Mouse (Mus musculus): ENCODE data around the gene Myh9. TPM values are rescaled to one million over a fixed set of nuclear protein-coding genes. Genes with fewer than 3 reads are reported as not detected.
A peak's percentile ranks its signal among the peaks of the same experiment; 100 is the strongest.

Myh9 gene
- 100 to 1,000 TPM; 122 to 124 TPM for total RNA-seq (2021)

DNA sequence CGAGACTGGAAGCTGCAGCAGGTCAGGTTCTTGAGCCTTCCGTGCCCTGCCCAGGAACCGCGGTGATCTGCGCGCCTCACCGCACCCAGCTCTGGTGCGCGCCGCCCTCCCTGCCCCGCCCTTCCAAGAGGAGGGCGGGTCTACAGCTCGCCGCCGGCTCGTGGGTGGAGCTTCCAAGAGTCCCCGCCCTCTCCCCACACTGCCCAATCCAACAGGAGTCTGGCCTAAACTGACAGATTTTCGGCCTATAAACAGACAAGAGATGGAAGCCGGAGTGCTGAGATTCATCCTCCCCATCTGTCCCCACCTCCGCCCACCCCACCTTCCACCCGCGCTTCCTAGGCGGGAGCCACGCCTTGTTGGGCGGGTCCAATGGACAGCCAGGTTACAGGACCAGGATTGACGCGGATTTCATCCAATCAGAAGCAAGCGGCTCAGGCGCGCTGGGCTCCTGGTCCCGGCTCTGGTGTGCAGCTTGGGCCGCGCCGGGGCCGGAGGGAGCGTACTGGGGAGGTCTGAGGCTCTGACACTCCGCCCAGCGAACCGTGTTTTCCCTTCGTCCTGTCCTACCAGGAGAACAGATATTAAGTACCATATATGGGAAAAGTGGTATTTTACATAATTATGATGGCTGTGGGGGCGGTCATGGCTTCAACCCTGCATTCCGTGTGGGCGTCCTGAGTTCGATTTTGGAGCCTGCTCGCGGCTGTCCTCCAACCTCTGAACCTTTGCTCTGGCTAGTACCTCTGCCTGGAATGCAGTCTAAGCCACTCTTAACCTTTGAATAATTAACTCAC, at the start of gene Myh9:
TSS of gene Myh9 (minus strand) at position 129 of the 797 bp plus-strand sequence.
- peak; percentile 99 for DNase-seq (ENCODE audit: low spot score)
- intact Hi-C loops (cut with DNase I): loop anchor here (5.0 kb wide), 1 partner anchor 75 kb away; no protein-coding TSS in a partner anchor

DNA sequence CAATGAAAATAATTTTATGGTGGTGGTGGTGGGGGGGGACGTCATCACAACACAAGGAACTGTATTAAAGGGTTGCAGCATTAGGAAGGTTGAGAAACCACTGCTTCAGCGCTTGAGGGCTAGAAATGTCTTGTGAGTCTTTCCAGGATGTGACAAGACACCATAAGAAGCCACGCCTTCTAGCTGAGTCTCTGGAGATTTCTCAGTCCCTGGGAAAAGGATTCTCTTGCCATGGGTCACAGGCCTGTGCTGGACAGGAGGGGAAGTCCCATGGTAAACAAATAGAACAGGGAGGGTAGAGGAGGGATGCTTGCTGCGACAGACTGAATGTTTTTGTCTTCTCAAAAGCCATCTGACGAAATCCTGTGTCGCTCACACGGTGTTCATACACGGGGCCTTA, 49.8 kb upstream of the Myh9 start:
- intact Hi-C loops (cut with DNase I): no loop called here
- DNase-seq (ENCODE audit: low spot score): no peak

DNA sequence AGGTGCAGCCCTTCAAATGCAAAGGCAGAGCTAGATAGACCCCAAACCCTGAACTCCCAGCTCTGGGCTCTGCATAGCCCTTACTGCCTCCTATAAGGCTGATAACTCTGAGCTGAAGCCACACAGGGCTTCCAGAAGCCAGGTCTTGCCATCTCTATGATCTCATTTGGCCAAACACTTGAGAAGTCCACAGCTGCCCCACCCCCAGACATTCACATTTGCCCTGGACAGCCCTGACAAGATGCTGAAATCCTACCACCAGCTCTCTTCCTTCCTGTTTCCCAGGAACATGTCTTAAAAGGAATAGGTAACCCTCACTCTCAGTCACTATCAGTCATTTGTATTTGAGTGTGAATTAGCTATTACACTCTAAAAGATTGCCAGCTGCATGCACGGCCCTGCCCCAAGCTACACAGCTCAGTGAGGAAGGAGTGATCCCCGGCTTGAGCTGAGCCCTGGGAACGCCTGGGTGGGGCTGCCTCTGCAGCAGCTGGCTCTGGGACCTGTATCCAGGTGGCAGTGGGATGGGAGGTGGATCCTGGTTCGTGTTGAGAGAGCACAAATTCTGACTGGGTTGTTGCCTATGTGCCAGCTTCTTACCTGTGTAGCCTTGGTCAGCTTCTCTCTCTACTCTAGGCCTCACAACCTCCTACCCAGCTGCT, 47.9 kb upstream of the Myh9 start:
- intact Hi-C loops (cut with DNase I): no loop called here

DNA sequence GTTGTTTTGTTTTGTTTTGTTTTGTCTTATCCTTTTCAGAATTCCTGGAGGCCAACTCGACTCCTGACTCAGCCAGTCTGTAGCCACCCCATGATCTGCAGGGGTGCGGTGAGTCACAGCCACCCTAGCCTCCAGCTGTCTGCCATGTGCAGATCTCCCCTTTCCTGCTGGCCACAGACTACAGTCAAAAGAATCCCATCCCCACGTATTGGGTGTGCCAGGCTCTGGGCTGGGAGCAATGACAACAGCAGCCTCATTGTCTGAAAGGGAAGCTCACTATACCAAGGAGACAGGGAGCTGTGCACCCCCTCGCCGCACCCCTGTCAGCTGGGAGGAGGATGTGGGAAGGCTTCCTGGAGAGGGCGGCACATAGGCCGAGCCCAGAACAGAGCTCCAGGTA, 46.3 kb upstream of the Myh9 start:
- DNase-seq (ENCODE audit: low spot score): no peak
- intact Hi-C loops (cut with DNase I): no loop called here

More for the DNA sequence above, 47.9 kb upstream of the Myh9 start:
- no peak for DNase-seq (ENCODE audit: low spot score)

DNA sequence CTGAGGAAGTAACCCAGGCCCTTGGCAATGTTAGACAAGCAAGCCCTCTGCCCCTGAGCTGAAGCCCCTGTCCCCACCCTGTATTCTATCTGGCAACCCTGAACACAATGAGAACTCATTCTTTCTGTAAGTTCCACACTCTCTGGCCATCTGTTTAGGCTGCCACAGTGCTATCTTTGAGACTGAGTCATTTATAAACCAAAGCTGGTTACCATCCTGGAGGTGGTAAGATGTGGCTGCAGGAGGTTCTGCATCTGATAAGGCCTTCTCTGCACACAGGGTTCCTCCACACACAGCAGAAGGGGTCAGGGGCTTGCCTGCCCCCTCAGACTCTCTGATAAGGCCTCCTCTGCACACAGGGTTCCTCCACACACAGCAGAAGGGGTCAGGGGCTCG, 45.1 kb upstream of the Myh9 start:
- intact Hi-C loops (cut with DNase I): no loop called here
- no peak for DNase-seq (ENCODE audit: low spot score)

DNA sequence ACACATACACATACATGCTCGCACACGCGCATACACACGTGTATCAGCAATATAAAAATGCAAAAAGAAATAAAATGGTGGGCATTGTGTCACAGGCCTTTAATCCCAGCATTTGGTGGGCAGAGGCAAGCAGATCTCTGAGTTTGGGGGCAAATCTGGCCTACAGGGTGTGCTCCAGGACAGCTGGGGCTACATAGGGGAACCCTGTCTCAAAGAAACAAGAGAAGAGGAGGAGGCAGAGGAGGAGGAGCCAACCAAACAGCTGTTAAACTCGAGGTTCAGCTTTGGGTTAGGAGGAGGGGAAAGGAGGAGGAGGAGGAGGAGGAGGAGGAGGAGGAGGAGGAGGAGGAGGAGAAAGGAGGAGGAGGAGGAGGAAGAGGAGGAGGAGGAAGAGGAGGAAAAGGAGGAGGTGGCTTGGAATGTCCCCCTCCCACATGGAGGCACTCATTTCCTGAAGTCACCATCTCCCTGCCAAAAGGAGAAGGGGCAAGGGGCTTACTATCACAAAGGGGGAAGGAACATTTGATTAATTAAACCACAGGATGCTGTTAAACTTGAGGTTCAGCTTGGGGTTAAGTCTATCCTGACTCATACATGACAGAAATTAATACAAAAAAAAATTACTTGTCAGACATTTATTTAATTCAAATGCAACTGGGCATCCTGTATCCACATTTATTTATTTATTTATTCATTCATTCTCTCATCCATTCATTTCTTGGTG, 44.6 kb upstream of the Myh9 start:
- DNase-seq (ENCODE audit: low spot score): no peak
- intact Hi-C loops (cut with DNase I): no loop called here

DNA sequence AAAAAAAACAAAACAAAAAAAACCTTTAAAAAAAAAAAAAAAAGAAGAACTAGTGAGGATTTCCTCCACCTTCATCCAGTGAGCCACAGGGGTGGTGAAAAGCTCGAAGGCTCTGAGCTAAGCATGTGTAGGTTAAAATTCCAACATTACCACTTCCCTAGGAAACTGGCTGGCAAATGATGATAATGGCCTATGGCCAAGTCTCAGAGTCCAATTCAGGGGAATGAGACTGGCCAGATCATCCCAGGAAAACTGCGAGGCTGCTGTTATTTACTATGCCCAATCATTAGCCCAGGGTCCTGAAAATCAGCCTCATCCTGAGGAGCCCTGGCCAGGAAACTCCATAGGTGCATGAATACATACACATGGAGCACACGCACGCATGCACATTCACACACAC, 44.0 kb upstream of the Myh9 start:
- intact Hi-C loops (cut with DNase I): no loop called here
- no peak for DNase-seq (ENCODE audit: low spot score)

DNA sequence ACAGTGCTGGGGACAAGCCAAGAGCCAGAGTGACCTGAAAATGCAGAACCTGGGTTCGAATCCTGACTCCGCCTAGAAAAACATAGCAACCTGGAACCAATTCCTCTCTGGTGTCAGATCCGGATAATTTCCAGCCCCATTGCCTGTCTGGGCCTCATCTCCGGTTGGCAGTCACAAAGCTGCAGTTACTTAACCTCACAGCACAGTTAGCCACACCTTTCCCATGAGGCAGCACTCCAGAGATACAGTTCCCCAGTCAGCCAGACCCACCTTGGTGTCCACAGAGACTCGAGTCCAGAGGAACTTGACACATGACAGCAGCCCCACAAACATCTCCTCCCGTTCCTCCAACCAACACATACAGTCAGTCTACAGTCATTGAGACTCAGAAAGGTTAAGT, 43.2 kb upstream of the Myh9 start:
- no peak for DNase-seq (ENCODE audit: low spot score)

DNA sequence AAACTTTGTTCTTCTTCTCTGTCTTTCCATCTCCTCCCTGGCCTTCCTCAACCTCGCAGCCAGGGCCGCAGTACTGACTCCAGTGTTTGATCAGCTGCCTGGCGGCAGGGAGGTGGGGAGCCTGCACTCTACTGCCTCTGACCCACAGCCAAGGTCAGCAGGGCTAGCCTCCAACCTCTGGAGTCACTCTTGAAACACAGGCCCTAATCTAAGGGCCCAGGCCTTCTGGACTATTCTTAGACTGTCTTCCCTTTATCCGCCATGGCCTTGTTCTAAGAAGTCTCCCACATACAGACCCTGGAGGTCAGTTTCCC, 41.7 kb upstream of the Myh9 start:
- DNase-seq (ENCODE audit: low spot score): no peak
- intact Hi-C loops (cut with DNase I): no loop called here

More for the DNA sequence above, 43.2 kb upstream of the Myh9 start:
- intact Hi-C loops (cut with DNase I): no loop called here

DNA sequence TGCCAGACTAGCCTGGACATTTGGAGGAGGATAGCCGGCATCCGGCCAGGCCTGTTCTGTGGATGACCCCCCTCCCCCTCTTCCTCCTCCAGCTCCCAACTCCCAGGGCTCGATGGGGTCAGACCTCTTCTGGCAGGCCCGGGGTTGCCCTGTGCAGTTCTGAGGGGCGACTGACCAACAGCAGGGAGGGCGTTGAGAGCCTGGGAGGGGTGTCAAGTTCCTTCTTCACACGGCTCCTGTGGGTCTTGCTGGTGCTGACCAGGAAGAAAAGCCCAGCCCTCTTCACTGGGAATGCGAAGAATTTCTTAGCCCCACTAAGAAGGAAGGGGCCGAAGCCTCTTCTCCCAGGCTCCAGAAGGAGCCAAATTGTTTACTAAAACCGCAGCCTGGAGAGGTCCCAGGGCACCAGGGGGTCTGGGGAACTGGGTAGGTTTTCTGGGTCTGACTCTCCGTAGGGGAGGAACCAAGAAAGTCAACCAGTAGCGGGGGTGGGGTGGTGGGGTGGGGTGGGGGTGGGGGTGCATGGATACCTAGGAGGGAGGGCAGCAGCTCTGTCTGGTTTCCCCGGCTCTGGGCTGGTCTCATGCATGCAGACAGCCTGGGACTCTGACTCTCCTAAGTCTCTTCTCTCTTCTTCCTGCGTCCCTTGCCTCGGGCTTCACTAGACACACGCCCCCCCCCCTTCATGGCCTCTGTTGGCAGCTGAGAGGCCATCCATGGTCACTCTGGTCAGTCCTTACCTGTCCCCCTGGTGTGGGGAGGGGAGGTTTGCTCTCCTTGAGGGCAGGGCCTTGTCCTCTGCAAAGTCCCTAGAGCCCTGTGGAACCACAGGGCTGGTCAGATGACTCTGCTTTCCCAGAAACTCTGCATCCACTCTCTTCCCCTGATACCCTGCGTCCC, 41.1 kb upstream of the Myh9 start:
- no peak for DNase-seq (ENCODE audit: low spot score)

DNA sequence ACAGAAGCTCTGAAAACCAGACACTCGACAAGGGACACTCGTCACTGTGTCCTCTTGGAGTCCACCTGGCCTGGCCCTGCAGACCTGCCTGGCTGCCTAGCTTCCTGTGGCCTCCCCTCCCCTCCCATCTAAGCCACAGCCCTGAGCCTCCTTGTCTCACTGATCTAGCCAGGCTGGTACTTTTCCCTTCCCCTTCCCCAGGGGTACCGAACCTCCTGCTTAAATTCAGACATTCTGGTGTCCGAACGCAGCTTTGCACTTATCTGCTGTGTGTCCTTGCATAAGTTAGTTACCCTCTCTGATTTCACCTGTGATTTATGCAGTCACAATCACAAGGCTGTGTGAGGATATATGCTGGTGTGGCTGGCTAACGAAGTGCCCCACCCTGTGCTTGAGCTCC, 40.3 kb upstream of the Myh9 start:
- DNase-seq (ENCODE audit: low spot score): no peak
- intact Hi-C loops (cut with DNase I): no loop called here

More for the DNA sequence above, 41.1 kb upstream of the Myh9 start:
- intact Hi-C loops (cut with DNase I): no loop called here

DNA sequence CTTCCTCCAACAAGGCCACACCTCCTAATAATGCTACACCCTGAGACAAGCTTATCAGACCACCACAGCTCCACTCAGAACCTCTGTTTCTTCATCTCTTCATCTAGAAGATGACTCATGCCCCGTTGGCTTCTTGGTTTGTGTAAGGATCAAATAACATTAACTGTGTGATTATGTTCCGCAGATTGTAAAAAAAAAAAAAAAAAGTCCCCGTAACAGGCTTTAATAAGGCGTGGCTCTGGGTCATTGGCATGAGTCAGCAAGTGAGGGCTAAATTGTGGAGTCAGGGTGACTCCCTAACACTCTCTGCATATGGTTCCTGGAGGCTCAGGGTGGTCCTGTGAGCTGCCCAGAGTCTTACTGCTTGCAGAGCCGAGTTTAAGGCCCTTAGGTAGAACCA, 39.7 kb upstream of the Myh9 start:
- intact Hi-C loops (cut with DNase I): no loop called here
- DNase-seq (ENCODE audit: low spot score): no peak

DNA sequence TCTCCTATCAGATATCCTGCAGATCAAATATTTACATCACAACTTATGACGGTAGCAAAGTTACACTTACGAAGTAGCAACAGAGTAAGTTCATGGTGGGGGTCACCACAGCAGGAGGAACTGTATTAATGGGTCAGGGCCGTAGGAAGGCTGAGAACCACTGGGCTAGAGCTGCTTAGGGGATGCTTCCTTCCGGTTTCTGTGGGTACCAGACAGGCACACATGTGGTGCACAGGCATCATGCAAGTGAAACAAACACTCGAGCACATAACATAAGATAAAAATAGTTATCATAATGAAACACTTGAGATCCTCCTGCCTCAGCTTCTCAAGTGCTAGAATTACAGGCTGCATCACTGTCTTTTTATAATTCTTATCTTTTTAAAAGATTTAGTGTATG, 38.8 kb upstream of the Myh9 start:
- intact Hi-C loops (cut with DNase I): no loop called here
- DNase-seq (ENCODE audit: low spot score): no peak

DNA sequence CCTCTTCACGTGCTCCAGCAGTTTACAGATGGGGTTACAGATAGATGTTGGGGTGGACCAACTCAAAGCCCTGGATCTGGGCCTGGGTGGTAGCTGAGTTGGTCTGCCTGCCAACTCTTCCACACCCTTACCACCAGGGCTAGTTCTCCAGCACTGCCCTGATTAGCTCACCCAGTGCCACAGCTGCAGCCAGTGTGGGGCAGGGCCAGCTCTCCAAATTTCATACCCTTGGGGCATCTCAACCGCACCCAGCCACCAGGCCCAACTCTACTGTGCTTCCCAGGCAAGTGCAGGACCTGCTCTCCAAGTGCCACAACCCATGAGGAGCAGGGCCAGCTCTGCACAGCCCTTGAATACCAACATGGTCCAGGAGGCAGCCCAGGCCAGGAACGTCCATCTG, 37.8 kb upstream of the Myh9 start:
- intact Hi-C loops (cut with DNase I): no loop called here
- DNase-seq (ENCODE audit: low spot score): no peak

DNA sequence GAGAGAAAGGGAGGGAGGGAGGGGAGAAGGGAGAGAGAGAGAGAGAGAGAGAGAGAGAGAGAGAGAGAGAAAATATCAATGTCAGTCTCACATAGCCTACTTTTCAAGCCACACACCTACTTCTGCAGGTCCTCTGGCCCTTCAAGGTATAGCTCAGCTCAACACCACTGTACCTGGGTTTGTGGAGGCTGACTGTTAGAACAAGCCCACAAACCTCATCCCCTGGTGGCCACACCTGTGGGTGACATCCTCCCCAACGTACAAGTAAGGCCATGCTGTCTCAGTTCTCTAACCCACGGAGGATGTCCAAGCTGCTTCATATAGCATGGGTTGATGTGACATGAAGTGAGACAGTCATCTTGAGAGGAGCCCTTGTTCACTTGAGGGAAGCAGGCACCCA, 35.2 kb upstream of the Myh9 start:
- no peak for DNase-seq (ENCODE audit: low spot score)
- intact Hi-C loops (cut with DNase I): no loop called here

DNA sequence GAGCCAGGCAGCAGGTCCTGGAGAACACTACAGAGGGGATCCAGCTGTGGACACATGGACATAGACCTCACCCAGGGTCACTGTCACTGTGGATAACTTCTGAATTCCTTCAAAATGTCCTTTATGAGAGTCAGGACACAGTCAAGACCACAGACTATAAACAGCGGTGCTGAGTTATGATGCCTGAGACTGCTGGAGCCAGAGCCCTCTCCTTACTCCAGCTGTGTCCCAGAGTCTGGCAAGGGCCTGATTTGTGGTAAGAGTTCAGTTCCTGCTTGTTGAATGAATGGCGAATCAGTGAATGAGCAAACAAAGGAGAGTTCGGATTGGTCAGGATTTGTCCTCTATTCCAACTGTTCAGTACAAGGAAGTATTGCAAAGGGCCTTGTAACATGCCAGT, 34.7 kb upstream of the Myh9 start:
- intact Hi-C loops (cut with DNase I): no loop called here
- no peak for DNase-seq (ENCODE audit: low spot score)

DNA sequence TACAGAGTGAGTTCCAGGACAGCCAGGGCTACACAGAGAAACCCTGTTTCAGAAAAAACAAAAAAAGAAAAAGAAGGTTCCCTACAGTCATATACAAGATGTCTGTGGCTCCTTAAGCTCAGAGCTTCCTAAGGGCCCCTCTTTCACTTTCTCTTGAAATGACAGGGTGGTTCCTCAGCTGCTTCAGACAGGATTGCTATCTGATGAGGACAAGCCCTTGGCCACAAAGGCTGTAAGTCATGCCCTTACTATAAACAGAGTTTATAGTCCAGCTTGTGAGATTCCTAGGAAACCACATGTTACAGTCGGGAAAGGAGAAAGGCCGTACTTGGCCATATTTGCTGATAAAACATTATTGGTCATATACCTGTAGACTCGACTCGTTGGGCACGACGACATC, 34.0 kb upstream of the Myh9 start:
- intact Hi-C loops (cut with DNase I): no loop called here
- no peak for DNase-seq (ENCODE audit: low spot score)

DNA sequence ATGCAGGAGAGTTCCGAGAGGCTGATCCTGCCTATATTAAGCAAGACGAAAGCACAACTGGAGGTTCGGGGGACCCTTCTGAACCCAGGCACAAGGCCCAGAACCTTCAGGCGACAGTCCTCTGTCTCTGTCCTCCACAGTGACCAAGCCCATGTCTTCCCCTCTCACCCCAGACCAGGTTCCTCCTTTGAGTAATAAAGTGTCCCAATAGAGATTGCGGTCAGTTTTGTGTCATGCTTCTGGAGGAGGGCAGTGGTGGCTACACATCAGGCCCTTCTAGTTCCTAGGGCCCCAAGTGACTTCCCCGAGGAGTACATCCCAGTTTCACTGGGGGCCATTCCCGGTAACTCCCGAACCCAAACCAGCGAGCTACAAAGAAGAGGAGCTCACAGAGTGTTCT, 32.8 kb upstream of the Myh9 start:
- no peak for DNase-seq (ENCODE audit: low spot score)
- intact Hi-C loops (cut with DNase I): no loop called here

DNA sequence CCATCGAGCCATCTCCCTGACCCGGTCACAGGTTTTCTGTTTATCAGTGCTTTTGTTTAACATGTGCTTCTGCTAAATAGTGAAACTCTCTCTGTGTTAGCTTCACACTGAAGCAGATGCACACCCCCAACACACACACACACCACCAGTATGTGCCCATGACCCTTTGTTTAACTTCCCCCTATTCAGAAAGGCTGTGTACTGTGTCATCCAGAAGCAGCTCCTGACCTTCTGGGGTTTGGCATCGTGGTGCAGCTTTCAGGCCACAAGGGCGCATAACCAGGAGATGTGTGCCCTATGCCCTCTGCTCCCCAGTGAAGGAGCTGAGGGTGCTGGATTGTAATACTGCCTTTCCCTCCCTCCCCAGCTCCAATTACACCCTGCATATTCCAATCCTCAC, 32.3 kb upstream of the Myh9 start:
- no peak for DNase-seq (ENCODE audit: low spot score)
- intact Hi-C loops (cut with DNase I): no loop called here

DNA sequence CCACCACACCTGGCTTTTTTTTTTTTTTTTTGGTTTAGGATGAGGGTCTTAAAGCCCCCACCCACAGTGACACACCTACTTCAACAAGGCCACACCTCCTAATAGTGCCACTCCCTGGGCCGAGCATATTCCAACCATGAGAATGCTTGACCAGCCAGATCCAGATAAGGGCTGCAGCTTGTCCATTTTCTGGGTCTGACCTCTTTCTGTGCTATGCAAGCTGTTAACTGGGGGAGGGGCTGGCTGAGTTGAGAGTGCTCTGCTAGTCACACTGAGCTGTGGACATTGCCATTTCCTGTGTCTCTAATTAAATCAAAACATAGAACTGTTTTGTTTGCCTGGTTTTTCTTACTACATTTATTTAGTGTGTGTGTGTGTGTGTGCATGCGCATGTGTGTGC, 31.6 kb upstream of the Myh9 start:
- DNase-seq (ENCODE audit: low spot score): no peak
- intact Hi-C loops (cut with DNase I): no loop called here

All from heart, postnatal 25 days (tissue).